8 mouse cellular contexts compared by ENCODE assay signal in genomic region chr4:46527558-46527926, GRCm38 (mm10). TPM values are rescaled to one million over a fixed set of nuclear protein-coding genes. Genes with fewer than 3 reads are reported as not detected.
A peak's percentile ranks its signal among the peaks of the same experiment; 100 is the strongest.
DNase-seq lines count a peak whose midpoint lies in the region; ATAC-seq and TF ChIP-seq lines count a peak whose summit lies in the region.

No protein-coding gene starts in this region.

- peak overlapping the region; percentile 65 for H3K4me2 ChIP-seq in intestine, embryonic 16.5 days (ENCODE audit: low read depth, low read length)
- peak overlapping the region; percentile 30 for H3K4me2 ChIP-seq in midbrain, embryonic 11.5 days

- peaks cover 6% of the 10 kb centered on the region; the same call in 1 of the 2 replicates for H3K36me3 ChIP-seq in intestine, embryonic 16.5 days (ENCODE audit: control insufficient read depth, insufficient read depth, low read length)
- no peaks in the 10 kb centered on the region for H3K36me3 ChIP-seq in midbrain, embryonic 11.5 days (ENCODE audit: control insufficient read depth, insufficient read depth, low read length)

- TF ChIP-seq CTCF in embryonic fibroblast, embryonic 13.5 days (IDR thresholded peaks at IDR 0.05; ENCODE audit: borderline replicate concordance, insufficient read depth, low read length), result no peak

- 4% methylated on average over 6 of the region's 7 CpGs for WGBS in intestine, embryonic 16.5 days
- WGBS in midbrain, embryonic 11.5 days, result 11% methylated on average over 6 of the region's 7 CpGs

- DNase-seq in heart, adult 9 months (ENCODE audit: low spot score in 2 of 2), result peak; percentile 13 to 21
- no peak for DNase-seq in heart, postnatal 10 days
- DNase-seq in midbrain, embryonic 11.5 days (ENCODE audit: low spot score, missing footprints), result no peak
- DNase-seq in layer of hippocampus, postnatal 25 days (ENCODE audit: extremely low spot score in 1 of 2, low spot score in 1 of 2), result no peak
- DNase-seq in thymus, postnatal 0 days (ENCODE audit: low spot score), result no peak
- DNase-seq in frontal cortex, postnatal 25 days (ENCODE audit: low spot score in 2 of 2), result no peak

- ATAC-seq in intestine, embryonic 16.5 days, result peak; percentile 78
- peak; percentile 50; the same call in 1 of the 2 replicates for ATAC-seq in midbrain, embryonic 11.5 days (ENCODE audit: low FRiP score)

- H3K4me3 ChIP-seq in embryonic fibroblast, embryonic 13.5 days (ENCODE audit: insufficient read depth, low read length), result peak overlapping the region; percentile 25
- H3K4me3 ChIP-seq in intestine, embryonic 16.5 days (ENCODE audit: low read length), result peak overlapping the region; percentile 44
- no peak overlapping the region for H3K4me3 ChIP-seq in midbrain, embryonic 11.5 days (ENCODE audit: low read depth, low read length)

- no peak overlapping the region for H3K27ac ChIP-seq in embryonic fibroblast, embryonic 13.5 days (ENCODE audit: insufficient read depth, low read length)
- peak overlapping the region; percentile 49; the same call in 1 of the 2 replicates for H3K27ac ChIP-seq in intestine, embryonic 16.5 days (ENCODE audit: low read length)
- no peak overlapping the region for H3K27ac ChIP-seq in midbrain, embryonic 11.5 days (ENCODE audit: low read depth, low read length)

- no peaks in the 10 kb centered on the region for H3K4me1 ChIP-seq in embryonic fibroblast, embryonic 13.5 days (ENCODE audit: control insufficient read depth, insufficient read depth, low read length)
- peaks cover 13% of the 10 kb centered on the region; the same call in 1 of the 2 replicates for H3K4me1 ChIP-seq in intestine, embryonic 16.5 days (ENCODE audit: control insufficient read depth, insufficient read depth, low read length)
- H3K4me1 ChIP-seq in midbrain, embryonic 11.5 days (ENCODE audit: control insufficient read depth, insufficient read depth, low read length), result no peaks in the 10 kb centered on the region

- H3K27me3 ChIP-seq in intestine, embryonic 16.5 days (replicated peaks; ENCODE audit: control insufficient read depth, insufficient read depth, low read length), result no peaks in the 10 kb centered on the region
- H3K27me3 ChIP-seq in midbrain, embryonic 11.5 days (ENCODE audit: control insufficient read depth, insufficient read depth, low read length), result no peaks in the 10 kb centered on the region; the same call in 1 of the 2 replicates

- intact Hi-C loops in heart, postnatal 10 days (cut with DNase I), result no loop called here

- peak; percentile 73 for TF ChIP-seq POLR2A in embryonic fibroblast, embryonic 13.5 days (IDR thresholded peaks at IDR 0.05; ENCODE audit: low read depth, low read length)

- H3K9ac ChIP-seq in intestine, embryonic 16.5 days (ENCODE audit: low read depth, low read length), result peak overlapping the region; percentile 68
- H3K9ac ChIP-seq in midbrain, embryonic 11.5 days (ENCODE audit: low read length), result peak overlapping the region; percentile 0; the same call in 1 of the 2 replicates

- H3K9me3 ChIP-seq in intestine, embryonic 16.5 days (ENCODE audit: control insufficient read depth, low read length), result no peaks in the 10 kb centered on the region; the same call in 1 of the 2 replicates
- no peaks in the 10 kb centered on the region for H3K9me3 ChIP-seq in midbrain, embryonic 11.5 days (ENCODE audit: control insufficient read depth, low read length)

RNA-seq across cellular contexts. Expression of gene Trim14, which starts 8.4 kb away (rescaled TPM):
- under 1 TPM; 0.79 to 0.84 TPM for total RNA-seq in heart, postnatal 10 days (2021)
- polyA plus RNA-seq in embryonic fibroblast, embryonic 13.5 days (2011; ENCODE audit: insufficient read length, low read depth, missing spikeins), result 0.93 TPM in 1 of 2 replicates, not detected in the other
- polyA plus RNA-seq in intestine, embryonic 16.5 days (2015; fragmentation: Nextera tagmentation; extraction: Ambion mirVana), result 14.8 and 15.2 TPM in 2 replicates
- 0.46 and 0.99 TPM in 2 replicates for polyA plus RNA-seq in midbrain, embryonic 11.5 days (2014; fragmentation: Nextera tagmentation; extraction: Ambion mirVana)
- total RNA-seq in layer of hippocampus, postnatal 25 days (2021), result under 1 TPM; 0.42 to 0.54 TPM
- polyA plus RNA-seq in thymus, postnatal 0 days (2015; fragmentation: Nextera tagmentation; extraction: Ambion mirVana), result 19.8 and 22.4 TPM in 2 replicates

RNA-seq across cellular contexts. Expression of gene Nans, which starts 38.5 kb away (rescaled TPM):
- total RNA-seq in heart, postnatal 10 days (2021), result 10 to 100 TPM; 30.6 to 34.5 TPM
- polyA plus RNA-seq in embryonic fibroblast, embryonic 13.5 days (2011; ENCODE audit: insufficient read length, low read depth, missing spikeins), result 89.9 and 92.1 TPM in 2 replicates
- 112 and 120 TPM in 2 replicates for polyA plus RNA-seq in intestine, embryonic 16.5 days (2015; fragmentation: Nextera tagmentation; extraction: Ambion mirVana)
- polyA plus RNA-seq in midbrain, embryonic 11.5 days (2014; fragmentation: Nextera tagmentation; extraction: Ambion mirVana), result 76.0 and 76.5 TPM in 2 replicates
- total RNA-seq in layer of hippocampus, postnatal 25 days (2021), result 10 to 100 TPM; 20.3 to 24.5 TPM
- 111 and 114 TPM in 2 replicates for polyA plus RNA-seq in thymus, postnatal 0 days (2015; fragmentation: Nextera tagmentation; extraction: Ambion mirVana)

Comparison
In these comparisons a context has a peak if more than half of its experiments do, and no peak if none do; other contexts are left out.
1. DNase-seq: peak in heart, adult 9 months (2 of 2); none in heart, postnatal 10 days (0 of 2), midbrain, embryonic 11.5 days (single experiment), layer of hippocampus, postnatal 25 days (0 of 2), thymus, postnatal 0 days (single experiment) and frontal cortex, postnatal 25 days (0 of 2).